Mouse (Mus musculus): ENCODE results near the gene Fblim1.

DNA sequence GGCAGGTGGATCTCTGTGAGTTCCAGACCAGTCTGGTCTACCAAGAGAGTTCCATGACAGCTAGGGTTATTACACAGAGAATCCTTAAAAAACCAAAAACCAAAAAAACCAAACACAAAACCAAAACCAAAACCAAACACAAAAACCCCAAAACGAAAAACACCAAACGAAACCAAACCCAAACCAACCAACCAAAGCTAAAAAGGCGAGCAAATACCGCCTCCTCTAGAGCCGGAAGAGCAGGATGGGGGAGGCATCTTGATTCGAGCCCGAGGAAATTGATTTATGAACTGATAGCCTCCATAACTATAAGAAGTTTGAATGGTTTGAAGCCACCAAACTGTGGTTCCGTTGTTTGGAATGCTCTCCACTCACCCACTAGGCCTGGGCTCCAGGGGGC is 22.0 kb downstream of the Fblim1 start:
- TF ChIP-seq MXI1 (IDR thresholded peaks at IDR 0.05; ENCODE audit: low read depth, low read length) (no peak), POLR2A (IDR thresholded peaks at IDR 0.05; ENCODE audit: low read depth, low read length) (no peak), GABPA (IDR thresholded peaks at IDR 0.05; ENCODE audit: insufficient replicate concordance, low read depth, low read length) (no peak), EP300 (IDR thresholded peaks at IDR 0.05; ENCODE audit: low read length) (no peak)
